Mouse (Mus musculus) limb, embryonic 14.5 days (tissue): ENCODE results near the gene Ets1. TPM values are rescaled to one million over a fixed set of nuclear protein-coding genes. Genes with fewer than 3 reads are reported as not detected.

Source experiments
- ATAC-seq: fragments of 200-750 bp; cut with Nextera tagmentation; 2 replicates; pipeline ENCODE4 v1.8.0; 2017; ENCODE audit warnings: low read depth, moderate number of reproducible peaks, moderate TSS enrichment; ENCODE audit not compliant: low FRiP score
- DNase-seq: peaks from one replicate; pipeline ENCODE4 v3.0.0-alpha.2; 2015; ENCODE audit warnings: low spot score
- H3K27ac ChIP-seq: fragments of 300-500 bp; sonication (generic); replicated peaks from 2 replicates; pipeline ENCODE4 v1.5.1; 2014; ENCODE audit warnings: low read depth, mild to moderate bottlenecking, low read length, moderate library complexity, mixed read lengths
- H3K27me3 ChIP-seq: fragments of 300-500 bp; sonication (generic); 2 replicates; pipeline ENCODE4 v1.6.1; 2014; ENCODE audit warnings: low read length, mixed read lengths; ENCODE audit not compliant: control insufficient read depth, insufficient read depth
- H3K36me3 ChIP-seq: fragments of 300-500 bp; sonication (generic); 2 replicates; pipeline ENCODE4 v1.6.1; 2014; ENCODE audit warnings: mild to moderate bottlenecking, low read length, moderate library complexity, mixed read lengths; ENCODE audit not compliant: control insufficient read depth, insufficient read depth
- H3K4me1 ChIP-seq: fragments of 300-500 bp; sonication (generic); 2 replicates; pipeline ENCODE4 v1.6.1; 2014; ENCODE audit warnings: antibody characterized with exemption, low read length, mixed read lengths; ENCODE audit not compliant: control insufficient read depth, insufficient read depth
- H3K4me2 ChIP-seq: fragments of 300-500 bp; sonication (generic); replicated peaks from 2 replicates; pipeline ENCODE4 v1.6.1; 2014; ENCODE audit warnings: low read depth, mild to moderate bottlenecking, low read length, moderate library complexity; ENCODE audit not compliant: severe bottlenecking
- H3K4me3 ChIP-seq: fragments of 300-500 bp; sonication (generic); replicated peaks from 2 replicates; pipeline ENCODE4 v1.5.1; 2014; ENCODE audit warnings: low read length
- H3K9ac ChIP-seq: fragments of 300-500 bp; sonication (generic); 2 replicates; pipeline ENCODE4 v1.6.1; 2014; ENCODE audit warnings: mild to moderate bottlenecking, low read depth, low read length, moderate library complexity; ENCODE audit not compliant: severe bottlenecking
- H3K9me3 ChIP-seq: fragments of 300-500 bp; sonication (generic); 2 replicates; pipeline ENCODE4 v1.6.1; 2016; ENCODE audit warnings: low read length; ENCODE audit not compliant: control insufficient read depth
- POLR2A ChIP-seq: fragments of 200-500 bp; IDR thresholded peaks from 2 replicates; pipeline ENCODE4 v1.8.0; 2012; ENCODE audit warnings: inconsistent platforms, mild to moderate bottlenecking, moderate library complexity, borderline replicate concordance; ENCODE audit not compliant: insufficient read depth, insufficient read length; ENCODE audit errors: extremely low read depth
- WGBS: fragments of 180-500 bp; shearing (Covaris S2); extraction: QIAGEN DNeasy Blood & Tissue Kit; methylation state at CpG from one replicate; pipeline ENCODE4 v1.1.7; 2014; 5-methylcytosine and 5-hydroxymethylcytosine counted together
- polyA plus RNA-seq, 2 experiments: library from polyadenylated mRNA; depleted of rRNA in 1 of 2; stranded (reverse) in 1 of 2; unstranded in 1 of 2; fragments of >200 nt; fragmentation: Nextera tagmentation in 1 of 2; extraction: Ambion mirVana in 1 of 2; gene quantifications; 2 replicates each; pipeline versions ENCODE4 v1.2.1 to v1.2.3; 2012 to 2014

Ets1 gene
- polyA plus RNA-seq, 2 experiments = 21.3 to 34.3 TPM

DNA sequence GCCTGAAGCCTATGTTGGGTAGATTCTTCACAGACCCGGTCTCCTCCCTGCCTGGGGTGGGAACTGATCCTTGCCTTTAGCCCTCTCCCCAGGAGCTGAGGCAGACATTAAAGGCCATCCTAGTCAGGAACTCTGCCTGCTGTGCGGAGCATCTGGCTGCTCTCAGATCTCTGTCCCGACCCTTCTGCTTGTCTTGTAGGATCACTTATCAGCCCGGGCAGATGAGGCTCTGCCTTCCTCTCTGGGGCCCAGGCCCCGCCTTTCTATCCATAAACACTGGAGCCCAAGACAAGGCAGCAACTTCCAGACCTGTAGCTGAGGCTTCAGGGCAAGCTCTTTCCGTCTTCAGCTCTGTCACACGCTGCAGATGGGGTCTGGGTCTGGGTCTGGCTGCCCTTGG, 28.8 kb upstream of the Ets1 start:
- Histone ChIP-seq H3K36me3 (no peaks in the 10 kb centered on the region), H3K4me2 (no peak overlapping the region), H3K9me3 (no peaks in the 10 kb centered on the region), H3K9ac (no peak overlapping the region), H3K4me3 (no peak overlapping the region), H3K27me3 (no peaks in the 10 kb centered on the region), H3K4me1 (0 out of 2 replicates have a peak, but pooled peaks cover 3% of the 10 kb centered on the region), H3K27ac (no peak overlapping the region)
- no peak for TF ChIP-seq POLR2A
- DNase-seq (no peak), ATAC-seq (no peak)
- 30% methylated on average over 7 of the region's 7 CpGs for WGBS

DNA sequence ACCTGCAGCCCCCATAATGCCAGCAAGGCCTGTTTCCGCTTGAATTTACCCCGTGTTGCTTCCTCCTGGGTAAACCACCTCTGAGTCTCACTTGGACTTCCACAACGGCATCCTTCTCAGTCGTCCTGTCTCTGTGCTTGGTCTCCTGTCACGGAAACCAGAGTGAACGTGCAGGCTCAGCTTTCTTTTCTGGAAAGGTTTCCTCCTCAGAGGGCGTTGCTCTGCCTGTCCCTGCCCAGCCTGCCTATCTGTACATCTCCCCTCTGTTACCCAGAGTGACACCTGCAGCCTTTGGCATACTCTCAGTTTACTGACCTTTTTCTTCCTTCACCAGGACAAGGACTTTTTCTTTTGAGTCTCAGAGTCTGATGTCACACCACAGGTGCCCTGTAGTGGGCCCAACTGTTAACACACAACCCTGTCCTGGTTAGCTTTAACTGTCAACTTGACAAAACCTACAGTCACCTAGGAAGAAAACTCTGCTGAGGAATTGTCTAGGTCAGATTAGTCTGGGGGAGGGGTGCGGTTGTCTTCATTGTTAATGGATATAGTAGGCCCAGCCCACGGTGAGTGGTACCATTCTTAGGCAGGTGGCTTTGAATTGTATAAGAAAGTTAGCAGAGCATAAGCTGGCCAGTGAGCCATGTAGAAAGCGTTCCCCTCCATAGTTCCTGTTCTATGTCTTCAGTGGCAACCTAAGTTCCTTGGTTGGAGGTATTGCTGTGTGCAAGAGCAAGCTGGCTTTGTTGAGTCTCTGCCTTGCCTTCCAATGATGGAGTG, 27.0 kb upstream of the Ets1 start:
- ATAC-seq = no peak
- 86% methylated on average over 10 of the region's 10 CpGs for WGBS
- Histone ChIP-seq H3K9me3 (no peaks in the 10 kb centered on the region), H3K27me3 (no peaks in the 10 kb centered on the region), H3K9ac (no peak overlapping the region), H3K4me1 (peaks cover 11% of the 10 kb centered on the region), H3K27ac (no peak overlapping the region), H3K4me2 (no peak overlapping the region), H3K36me3 (no peaks in the 10 kb centered on the region), H3K4me3 (no peak overlapping the region)
- DNase-seq = no peak
- TF ChIP-seq POLR2A = no peak

DNA sequence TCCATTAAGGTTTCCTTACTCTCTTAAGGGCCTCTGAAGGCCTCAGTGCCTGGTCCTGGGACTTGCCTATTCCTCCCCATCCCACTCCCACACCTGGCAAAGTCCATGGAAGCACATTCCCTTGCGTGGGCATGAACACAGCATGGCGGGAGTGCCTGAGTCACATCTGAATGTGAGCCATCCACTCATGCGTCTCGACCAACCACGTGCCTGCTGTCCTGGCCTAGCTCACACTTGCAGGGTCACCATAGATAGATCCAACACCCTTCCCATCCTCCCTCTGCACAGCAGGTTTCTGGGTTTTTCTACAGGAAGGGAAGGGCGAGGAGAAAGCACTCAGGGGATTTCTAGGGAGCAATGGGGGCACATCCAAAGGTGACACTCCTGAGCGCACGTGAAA, 25.8 kb upstream of the Ets1 start:
- Histone ChIP-seq H3K27ac (no peak overlapping the region), H3K36me3 (no peaks in the 10 kb centered on the region), H3K4me2 (no peak overlapping the region), H3K9me3 (no peaks in the 10 kb centered on the region), H3K4me1 (peaks cover 11% of the 10 kb centered on the region), H3K27me3 (no peaks in the 10 kb centered on the region), H3K9ac (no peak overlapping the region), H3K4me3 (no peak overlapping the region)
- no peak for TF ChIP-seq POLR2A
- ATAC-seq = no peak
- DNase-seq = no peak
- 85% methylated on average over 8 of the region's 8 CpGs for WGBS

DNA sequence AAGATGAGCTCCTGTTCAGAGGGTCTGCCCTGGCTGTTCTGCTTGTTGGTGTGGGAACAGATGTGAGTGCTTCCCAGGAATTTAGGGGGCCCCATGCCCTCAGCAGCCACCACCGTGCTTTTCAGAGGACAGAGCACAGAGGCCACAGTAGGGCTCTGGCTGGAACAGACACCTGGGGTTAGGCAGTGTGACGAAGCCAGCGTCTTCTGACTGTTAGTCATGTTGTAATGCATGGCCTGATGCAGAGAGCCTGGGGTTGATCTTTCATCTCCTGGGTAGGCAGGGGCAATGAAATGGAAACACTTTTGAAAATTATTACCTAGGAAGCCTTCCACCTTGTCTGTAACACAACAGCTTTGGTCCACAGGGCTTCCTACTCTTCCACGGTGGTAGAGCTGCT, 25.4 kb upstream of the Ets1 start:
- no peak for ATAC-seq
- TF ChIP-seq POLR2A = no peak
- 65% methylated on average over 4 of the region's 4 CpGs for WGBS

DNA sequence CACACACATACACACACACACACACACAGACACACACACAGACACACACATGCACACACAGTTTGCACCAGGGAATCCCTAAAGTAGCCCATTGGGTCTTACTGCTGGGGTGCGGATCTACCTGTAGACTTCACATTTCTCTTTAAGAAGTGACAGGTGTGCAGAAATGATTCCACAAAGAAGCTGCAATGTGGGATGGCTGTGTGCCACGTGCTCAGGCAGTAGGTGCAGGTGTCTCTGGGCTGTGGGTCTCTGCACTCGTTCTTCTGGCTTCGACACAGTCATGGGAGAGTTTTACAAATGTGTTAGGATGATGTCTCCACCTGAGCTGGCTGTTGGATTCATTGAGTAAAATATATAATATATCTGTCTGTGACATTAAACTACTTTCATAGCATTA, 24.7 kb upstream of the Ets1 start:
- WGBS = 86% methylated on average over 4 of the region's 4 CpGs
- H3K27ac ChIP-seq = no peak overlapping the region
- H3K27me3 ChIP-seq = no peaks in the 10 kb centered on the region

More for the DNA sequence above, 25.4 kb upstream of the Ets1 start:
- Histone ChIP-seq H3K27me3 (no peaks in the 10 kb centered on the region), H3K9me3 (no peaks in the 10 kb centered on the region), H3K4me1 (peaks cover 11% of the 10 kb centered on the region), H3K4me2 (no peak overlapping the region), H3K36me3 (no peaks in the 10 kb centered on the region), H3K27ac (no peak overlapping the region), H3K9ac (no peak overlapping the region), H3K4me3 (no peak overlapping the region)
- no peak for DNase-seq

DNA sequence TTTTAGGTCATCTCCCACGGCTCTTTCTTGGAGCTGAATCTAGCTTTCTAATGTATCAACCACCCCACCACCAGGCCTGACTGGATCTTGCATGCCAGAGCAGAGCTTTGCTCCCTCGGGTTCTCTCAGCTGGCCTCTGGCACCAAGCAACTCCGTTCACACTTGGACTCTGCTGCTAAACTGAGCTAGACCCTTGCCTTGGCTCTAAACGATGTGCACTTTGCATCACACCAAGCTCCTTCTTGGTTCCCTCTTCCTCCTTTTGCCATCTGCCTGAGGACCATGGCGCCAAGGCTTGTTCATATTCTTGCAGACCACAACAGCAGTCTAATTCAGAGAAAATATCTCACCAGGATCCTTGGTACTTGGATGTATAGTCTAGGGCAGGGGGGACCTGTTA, 23.6 kb upstream of the Ets1 start:
- H3K4me3 ChIP-seq = no peak overlapping the region
- peaks cover 9% of the 10 kb centered on the region for H3K4me1 ChIP-seq
- WGBS = 80% methylated on average over 5 of the region's 5 CpGs
- H3K27me3 ChIP-seq = no peaks in the 10 kb centered on the region
- no peak overlapping the region for H3K9ac ChIP-seq
- TF ChIP-seq POLR2A = no peak
- DNase-seq (no peak), ATAC-seq (no peak)
- H3K4me2 ChIP-seq = no peak overlapping the region
- H3K27ac ChIP-seq = no peak overlapping the region
- H3K36me3 ChIP-seq = no peaks in the 10 kb centered on the region
- no peaks in the 10 kb centered on the region for H3K9me3 ChIP-seq

More for the DNA sequence above, 24.7 kb upstream of the Ets1 start:
- H3K9me3 ChIP-seq = no peaks in the 10 kb centered on the region
- H3K9ac ChIP-seq = no peak overlapping the region
- no peak for ATAC-seq
- no peaks in the 10 kb centered on the region for H3K36me3 ChIP-seq
- no peak for TF ChIP-seq POLR2A
- peaks cover 11% of the 10 kb centered on the region for H3K4me1 ChIP-seq
- H3K4me2 ChIP-seq = no peak overlapping the region
- DNase-seq = no peak
- no peak overlapping the region for H3K4me3 ChIP-seq
